Mouse (Mus musculus) forebrain, embryonic 14.5 days (tissue): ENCODE data around the gene Dlg2. TPM values are rescaled to one million over a fixed set of nuclear protein-coding genes. Genes with fewer than 3 reads are reported as not detected.

Source experiments
- ATAC-seq: fragments of 200-750 bp; cut with Nextera tagmentation; 2 replicates; pipeline ENCODE4 v1.8.0; 2017; ENCODE audit warnings: mild to moderate bottlenecking, moderate library complexity
- DNase-seq: peaks from one replicate; pipeline ENCODE4 v3.0.0-alpha.2; 2015; ENCODE audit warnings: low spot score
- H3K27ac ChIP-seq: fragments of 300-500 bp; sonication (generic); 2 replicates; pipeline ENCODE4 v1.5.1; 2014; ENCODE audit warnings: low read depth, mild to moderate bottlenecking, control low read depth, low read length, moderate library complexity
- H3K27me3 ChIP-seq: fragments of 300-500 bp; sonication (generic); replicated peaks from 2 replicates; pipeline ENCODE4 v1.6.1; 2014; ENCODE audit warnings: low read length, control low read depth, mixed read lengths; ENCODE audit not compliant: control insufficient read depth, insufficient read depth
- H3K36me3 ChIP-seq: fragments of 300-500 bp; sonication (generic); 2 replicates; pipeline ENCODE4 v1.6.1; 2014; ENCODE audit warnings: low read length, control low read depth; ENCODE audit not compliant: control insufficient read depth, insufficient read depth
- H3K4me1 ChIP-seq: fragments of 300-500 bp; sonication (generic); 2 replicates; pipeline ENCODE4 v1.6.1; 2014; ENCODE audit warnings: antibody characterized with exemption, low read length, control low read depth; ENCODE audit not compliant: control insufficient read depth, insufficient read depth
- H3K4me2 ChIP-seq: fragments of 300-500 bp; sonication (generic); 2 replicates; pipeline ENCODE4 v1.6.1; 2014; ENCODE audit warnings: mild to moderate bottlenecking, control low read depth, low read length
- H3K4me3 ChIP-seq: fragments of 300-500 bp; sonication (generic); 2 replicates; pipeline ENCODE4 v1.5.1; 2014; ENCODE audit warnings: low read depth, low read length, control low read depth
- H3K9ac ChIP-seq: fragments of 300-500 bp; sonication (generic); 2 replicates; pipeline ENCODE4 v1.6.1; 2014; ENCODE audit warnings: mild to moderate bottlenecking, low read length, control low read depth, moderate library complexity
- H3K9me3 ChIP-seq: fragments of 300-500 bp; sonication (generic); replicated peaks from 2 replicates; pipeline ENCODE4 v1.6.1; 2016; ENCODE audit warnings: low read length, control low read depth, mixed read lengths; ENCODE audit not compliant: control insufficient read depth
- WGBS: fragments of 180-500 bp; shearing (Covaris S2); extraction: QIAGEN DNeasy Blood & Tissue Kit; methylation state at CpG from one replicate; pipeline ENCODE4 v1.1.7; 2014; 5-methylcytosine and 5-hydroxymethylcytosine counted together
- polyA plus RNA-seq: library from polyadenylated mRNA; unstranded; fragments of >200 nt; fragmentation: Nextera tagmentation; extraction: Ambion mirVana; gene quantifications from 2 replicates; pipeline ENCODE4 v1.2.1, GENCODE M21; 2014

Dlg2 gene
- polyA plus RNA-seq, 1 experiment from 2014 or later: 17.9 TPM

GRCm38 (mm10) chr7:92115237-92115871 is 1638.9 kb downstream of the Dlg2 start:
- no peak for ATAC-seq
- WGBS: 91% methylated on average over 5 of the region's 5 CpGs

DNA sequence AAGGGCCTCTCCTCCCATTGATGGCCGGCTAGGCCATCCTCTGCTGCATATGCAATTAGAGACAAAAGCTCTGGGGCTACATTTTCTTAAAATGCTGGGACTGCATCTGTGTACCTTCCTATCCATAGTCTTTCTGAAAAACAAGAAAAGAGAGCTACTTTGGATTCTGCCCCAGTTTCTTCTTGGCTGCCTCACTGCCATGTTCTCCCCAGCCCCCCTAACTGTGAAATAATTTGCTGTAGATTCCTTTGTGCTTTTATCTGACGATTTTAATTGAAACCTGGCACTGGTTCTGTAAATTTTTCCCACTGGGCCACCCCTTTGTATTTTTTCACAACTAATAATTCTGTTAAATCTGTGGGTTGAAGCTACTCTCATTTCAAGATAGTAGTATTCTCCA is 1646.8 kb downstream of the Dlg2 start:
- Histone ChIP-seq H3K9me3 (no peaks in the 10 kb centered on the region), H3K36me3 (no peaks in the 10 kb centered on the region), H3K9ac (no peak overlapping the region), H3K4me2 (no peak overlapping the region), H3K27me3 (no peaks in the 10 kb centered on the region), H3K27ac (no peak overlapping the region; the same call in 1 of the 2 replicates), H3K4me3 (no peak overlapping the region), H3K4me1 (peaks cover 6% of the 10 kb centered on the region; the same call in 1 of the 2 replicates)
- ATAC-seq: peak; percentile 78
- DNase-seq: peak; percentile 62
- WGBS: 23% methylated on average over 2 of the region's 2 CpGs

More at GRCm38 (mm10) chr7:92115237-92115871, 1638.9 kb downstream of the Dlg2 start:
- Histone ChIP-seq H3K27me3 (no peaks in the 10 kb centered on the region), H3K4me2 (no peak overlapping the region), H3K27ac (no peak overlapping the region), H3K4me3 (no peak overlapping the region), H3K36me3 (no peaks in the 10 kb centered on the region), H3K9me3 (no peaks in the 10 kb centered on the region), H3K9ac (no peak overlapping the region), H3K4me1 (no peaks in the 10 kb centered on the region)
- DNase-seq: no peak

DNA sequence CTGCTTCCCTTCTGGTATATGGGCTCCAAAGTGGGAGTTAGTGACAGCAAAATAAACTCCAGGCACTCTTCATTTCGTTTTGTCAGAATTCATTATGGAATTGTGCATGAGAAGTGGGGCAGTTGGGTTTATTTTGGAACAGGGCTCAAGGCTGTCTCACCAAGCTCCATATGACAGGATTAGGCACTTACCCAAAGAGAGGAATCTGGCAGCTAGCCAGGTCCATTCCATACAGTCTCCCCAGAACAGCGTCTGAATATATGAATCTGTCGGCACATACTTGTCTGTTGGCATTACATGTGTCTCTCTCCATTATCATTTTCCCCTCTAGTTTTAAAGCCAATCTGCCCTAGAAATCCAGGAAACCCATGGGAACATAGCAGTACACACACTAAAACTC is 1649.4 kb downstream of the Dlg2 start:
- Histone ChIP-seq H3K9ac (no peak overlapping the region), H3K4me1 (peaks cover 6% of the 10 kb centered on the region; the same call in 1 of the 2 replicates), H3K36me3 (no peaks in the 10 kb centered on the region), H3K9me3 (no peaks in the 10 kb centered on the region), H3K27me3 (no peaks in the 10 kb centered on the region), H3K4me3 (no peak overlapping the region), H3K4me2 (no peak overlapping the region), H3K27ac (no peak overlapping the region; the same call in 1 of the 2 replicates)
- ATAC-seq (peak; percentile 88; the same call in 1 of the 2 replicates), DNase-seq (peak; percentile 84)
- 21% methylated on average over 3 of the region's 3 CpGs for WGBS

DNA sequence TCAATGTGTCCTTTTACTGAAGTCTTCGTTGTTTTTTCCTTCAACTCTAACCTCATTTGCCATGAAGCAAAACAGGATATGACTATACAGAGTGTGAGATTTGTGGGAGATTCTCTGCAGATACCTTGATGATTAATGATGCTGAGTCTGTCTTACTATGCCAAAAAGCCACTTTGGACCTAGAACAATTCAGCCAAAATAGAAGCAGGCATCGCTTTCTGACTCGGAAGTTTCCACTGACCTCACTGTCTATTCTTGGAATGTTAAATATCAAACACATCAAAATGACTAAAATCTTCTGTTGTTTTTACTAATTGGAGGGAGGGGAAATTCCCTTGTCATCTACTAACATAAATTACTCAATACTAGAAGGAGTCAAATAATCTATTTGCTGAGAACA is 1657.8 kb downstream of the Dlg2 start:
- no peaks in the 10 kb centered on the region for H3K36me3 ChIP-seq
- no peaks in the 10 kb centered on the region for H3K9me3 ChIP-seq
- ATAC-seq (no peak), DNase-seq (no peak)
- no peaks in the 10 kb centered on the region for H3K27me3 ChIP-seq
- no peak overlapping the region for H3K4me2 ChIP-seq
- H3K4me3 ChIP-seq: no peak overlapping the region
- H3K27ac ChIP-seq: no peak overlapping the region
- WGBS: 95% methylated on average over 3 of the region's 3 CpGs
- H3K4me1 ChIP-seq: no peaks in the 10 kb centered on the region
- no peak overlapping the region for H3K9ac ChIP-seq

GRCm38 (mm10) chr7:92135624-92136023 is 1659.2 kb downstream of the Dlg2 start:
- ATAC-seq: no peak
- WGBS: 58% methylated on average over 2 of the region's 2 CpGs
- no peaks in the 10 kb centered on the region for H3K36me3 ChIP-seq
- no peaks in the 10 kb centered on the region for H3K27me3 ChIP-seq
- no peak for DNase-seq
- no peak overlapping the region for H3K4me3 ChIP-seq
- no peaks in the 10 kb centered on the region for H3K9me3 ChIP-seq
- no peak overlapping the region for H3K27ac ChIP-seq
- no peak overlapping the region for H3K9ac ChIP-seq
- H3K4me1 ChIP-seq: no peaks in the 10 kb centered on the region
- no peak overlapping the region for H3K4me2 ChIP-seq

DNA sequence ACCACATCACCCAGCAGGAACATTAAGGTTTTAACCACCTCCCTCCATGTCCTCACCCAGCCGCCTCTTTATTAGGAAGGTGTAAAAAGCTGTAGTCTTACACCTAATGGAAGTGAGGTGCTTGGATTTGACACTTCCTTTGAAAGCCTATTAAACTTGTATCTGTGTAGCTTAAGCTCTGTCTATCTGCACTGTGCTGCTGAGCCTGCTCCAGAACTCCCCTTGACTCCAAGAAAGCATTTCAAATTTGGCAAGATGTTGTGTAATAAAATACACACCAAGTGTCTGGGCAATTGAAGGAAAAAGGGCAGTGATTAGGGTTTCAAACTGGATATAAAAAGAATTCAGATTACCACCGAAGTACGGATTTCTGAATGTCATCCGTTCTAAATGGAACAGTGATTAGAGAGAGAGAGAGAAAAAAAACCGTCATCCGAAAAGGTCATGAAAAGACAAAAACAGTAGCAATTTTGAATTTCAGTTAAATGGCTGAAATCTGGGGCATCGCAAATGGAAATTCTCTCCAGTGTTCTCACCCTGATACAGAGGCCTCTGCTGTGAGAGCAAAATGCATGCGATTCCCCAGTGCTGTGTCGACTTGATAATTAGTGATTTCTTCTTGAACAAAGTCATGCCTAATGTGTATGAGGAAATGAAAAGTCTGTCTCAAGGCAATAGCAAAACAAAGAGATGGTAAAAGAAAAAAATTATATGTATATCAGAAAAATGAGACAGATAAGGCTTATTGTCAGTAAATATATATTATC is 1663.8 kb downstream of the Dlg2 start:
- no peak overlapping the region for H3K4me2 ChIP-seq
- ATAC-seq (no peak), DNase-seq (no peak)
- H3K4me1 ChIP-seq: no peaks in the 10 kb centered on the region
- 72% methylated on average over 9 of the region's 9 CpGs for WGBS
- H3K27me3 ChIP-seq: no peaks in the 10 kb centered on the region
- no peaks in the 10 kb centered on the region for H3K36me3 ChIP-seq
- no peak overlapping the region for H3K9ac ChIP-seq
- H3K27ac ChIP-seq: no peak overlapping the region
- no peak overlapping the region for H3K4me3 ChIP-seq
- H3K9me3 ChIP-seq: no peaks in the 10 kb centered on the region

DNA sequence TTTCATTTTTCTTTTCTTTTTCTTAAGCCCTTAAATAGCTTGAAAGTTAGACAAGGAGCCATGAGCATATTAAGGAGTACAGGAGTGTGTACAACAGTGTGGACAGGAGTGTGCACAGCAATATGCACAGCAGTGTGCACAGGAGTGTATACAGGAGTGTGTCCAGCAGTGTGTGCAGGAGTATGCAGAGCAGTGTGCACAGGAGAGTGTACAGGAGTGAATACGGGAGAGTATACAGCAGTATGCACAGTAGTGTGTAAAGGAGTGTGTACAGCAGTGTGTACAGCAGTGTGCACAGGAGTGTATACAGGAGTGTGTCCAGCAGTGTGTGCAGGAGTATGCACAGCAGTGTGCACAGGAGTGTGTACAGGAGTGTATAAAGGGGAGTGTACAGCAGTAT is 1671.0 kb downstream of the Dlg2 start:
- Histone ChIP-seq H3K9ac (no peak overlapping the region), H3K36me3 (no peaks in the 10 kb centered on the region), H3K4me3 (no peak overlapping the region), H3K27ac (no peak overlapping the region), H3K9me3 (no peaks in the 10 kb centered on the region), H3K4me2 (no peak overlapping the region), H3K27me3 (no peaks in the 10 kb centered on the region), H3K4me1 (no peaks in the 10 kb centered on the region)
- 90% methylated on average over 1 of the region's 1 CpGs for WGBS
- no peak for DNase-seq
- no peak for ATAC-seq

- Histone ChIP-seq H3K27ac (no peak overlapping the region), H3K4me1 (no peaks in the 10 kb centered on the region), H3K27me3 (no peaks in the 10 kb centered on the region), H3K9ac (no peak overlapping the region), H3K4me2 (no peak overlapping the region), H3K9me3 (no peaks in the 10 kb centered on the region), H3K4me3 (no peak overlapping the region), H3K36me3 (no peaks in the 10 kb centered on the region)
- DNase-seq: no peak
- ATAC-seq: no peak
- 73% methylated on average over 3 of the region's 3 CpGs for WGBS
These were observed 1674.3 kb downstream of the Dlg2 start for GRCm38 (mm10) chr7:92150768-92151167.

DNA sequence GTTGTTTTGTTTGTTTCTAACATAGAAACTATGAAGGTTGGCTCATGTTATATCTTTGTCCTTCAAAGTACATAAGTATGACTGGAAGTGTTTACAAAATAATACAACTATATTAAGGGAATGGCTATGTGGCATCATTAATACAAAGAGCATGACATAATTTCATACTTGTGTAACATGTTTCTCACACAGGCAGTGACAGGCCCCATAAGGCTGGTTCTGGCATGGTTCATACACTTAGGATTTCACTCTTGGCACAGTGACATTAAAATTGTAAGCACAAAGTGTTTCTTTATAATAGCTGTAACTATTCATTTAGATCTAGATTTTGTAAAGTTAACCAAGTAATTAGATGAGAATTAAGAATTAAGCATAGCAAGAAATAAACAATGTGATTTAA is 1678.1 kb downstream of the Dlg2 start:
- H3K36me3 ChIP-seq: no peaks in the 10 kb centered on the region
- H3K4me3 ChIP-seq: no peak overlapping the region
- no peak for ATAC-seq
- no peaks in the 10 kb centered on the region for H3K4me1 ChIP-seq
- H3K4me2 ChIP-seq: no peak overlapping the region
- no peaks in the 10 kb centered on the region for H3K9me3 ChIP-seq
- H3K27me3 ChIP-seq: no peaks in the 10 kb centered on the region
- no peak overlapping the region for H3K9ac ChIP-seq
- no peak overlapping the region for H3K27ac ChIP-seq
- DNase-seq: peak; percentile 39
